Comparison of ENCODE assay signal across 8 mouse cellular contexts in genomic region chr8:54723976-54724667, GRCm38 (mm10).
DNase-seq lines count a peak whose midpoint lies in the region; TF ChIP-seq lines count a peak whose summit lies in the region.

No protein-coding gene starts in this region.

- H3K4me3 ChIP-seq in left cerebral cortex, adult 2 months: peak overlapping the region; percentile 64

- intact Hi-C loops in left cerebral cortex, adult 2 months (cut with DNase I): loop anchor here (1.0 to 5.0 kb wide), 2 partner anchors 195 to 217 kb away; partner anchors contain the start of genes Asb5 and Spcs3

- no peak for TF ChIP-seq CTCF in left cerebral cortex, adult 2 months (IDR thresholded peaks at IDR 0.05)

- DNase-seq in adrenal gland, adult 2 months: peak; percentile 86
- peak; percentile 95 for DNase-seq in embryo, embryonic 11 days
- peak; percentile 82 for DNase-seq in gastrocnemius, postnatal 25 days
- peak; percentile 3 for DNase-seq in induced T-regulatory cell, adult 2 months (ENCODE audit: low read depth)
- peak; percentile 93 to 94 for DNase-seq in left cerebral cortex, adult 2 months (ENCODE audit: extremely low spot score in 1 of 2, low spot score in 2 of 2)
- peak; percentile 80 for DNase-seq in lung, postnatal 36 days
- peak; percentile 98 for DNase-seq in right cerebral cortex, adult 18-20 months
- DNase-seq in urinary bladder, postnatal 10 days (ENCODE audit: low spot score): peak; percentile 20

- peak overlapping the region; percentile 61 for H3K27ac ChIP-seq in left cerebral cortex, adult 2 months

Comparison
In these comparisons a context has a peak if more than half of its experiments do, and no peak if none do; other contexts are left out.
1. Peak in every context shown above with its lines: DNase-seq, H3K4me3 ChIP-seq and H3K27ac ChIP-seq.
2. DNase-seq: peak in every context shown above with its lines; median percentile 98 in right cerebral cortex, adult 18-20 months; 95 in embryo, embryonic 11 days; 94 in left cerebral cortex, adult 2 months; 86 in adrenal gland, adult 2 months; 82 in gastrocnemius, postnatal 25 days; 80 in lung, postnatal 36 days; 20 in urinary bladder, postnatal 10 days; 3 in induced T-regulatory cell, adult 2 months.